Mouse (Mus musculus) spleen, postnatal 4 days (tissue): ENCODE results near the gene Sap18.
"Not testable (repeated sequence)": the region's sequence is repeated elsewhere in the genome, so short reads cannot be mapped to it uniquely, and the experiment has no call there.

Source experiments
- DNase-seq, 2 experiments: peaks; one replicate each; pipeline ENCODE4 v3.0.0; 2022; ENCODE audit warnings: low spot score in 2 of 2

Sap18 gene

DNA sequence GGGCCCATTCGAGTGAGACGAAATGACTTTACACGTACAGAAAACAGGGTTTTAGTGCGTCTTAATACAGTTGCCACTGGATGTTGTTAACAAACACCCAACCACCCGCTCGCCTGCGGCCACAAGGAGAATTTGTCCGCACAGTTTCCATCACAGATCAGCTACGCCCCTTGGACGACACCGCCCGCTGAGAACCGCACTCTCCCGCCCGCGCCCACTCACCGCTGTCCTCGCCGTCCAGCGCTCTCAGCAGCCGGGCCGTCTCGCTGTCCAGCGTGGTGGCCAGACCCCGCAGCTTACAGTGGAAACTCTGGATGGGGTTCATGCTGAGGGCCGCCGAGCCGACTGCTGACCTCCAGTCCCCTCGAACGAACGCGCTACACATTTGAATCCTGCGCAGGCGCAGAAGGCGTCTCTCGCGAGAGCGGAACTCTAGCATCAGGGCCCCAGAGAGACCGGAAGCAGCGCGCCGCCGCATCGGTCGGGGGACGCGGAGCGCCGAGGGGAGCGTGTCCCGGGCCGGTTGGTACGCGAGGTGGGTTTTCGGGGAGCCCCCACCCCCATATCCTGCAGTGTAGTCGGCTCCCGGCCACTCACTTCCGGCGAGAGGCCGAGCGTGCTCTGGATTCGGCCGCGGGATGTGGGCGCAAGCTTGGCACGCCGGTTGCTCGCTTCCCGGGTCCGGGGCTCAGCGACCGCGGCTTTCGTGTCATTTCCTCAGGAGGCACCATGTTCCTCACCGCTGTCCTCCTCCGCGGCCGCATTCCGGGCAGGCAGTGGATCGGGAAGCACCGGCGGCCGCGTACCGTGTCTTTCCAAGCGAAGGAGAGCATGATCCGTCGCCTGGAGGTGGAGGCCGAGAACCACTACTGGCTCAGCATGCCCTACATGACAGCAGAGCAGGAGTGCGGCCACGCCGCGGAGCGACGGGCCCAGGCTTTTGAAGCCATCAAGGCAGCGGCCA, 28.1 kb downstream of the Sap18 start, which contains the start of the genes Ska3 and Mrpl57:
TSS of gene Ska3 (minus strand) at position 398 of the 964 bp plus-strand sequence.
TSS of gene Mrpl57 (plus strand) at position 447 of the 964 bp plus-strand sequence.
- DNase-seq = peak; percentile 92 to 97

DNA sequence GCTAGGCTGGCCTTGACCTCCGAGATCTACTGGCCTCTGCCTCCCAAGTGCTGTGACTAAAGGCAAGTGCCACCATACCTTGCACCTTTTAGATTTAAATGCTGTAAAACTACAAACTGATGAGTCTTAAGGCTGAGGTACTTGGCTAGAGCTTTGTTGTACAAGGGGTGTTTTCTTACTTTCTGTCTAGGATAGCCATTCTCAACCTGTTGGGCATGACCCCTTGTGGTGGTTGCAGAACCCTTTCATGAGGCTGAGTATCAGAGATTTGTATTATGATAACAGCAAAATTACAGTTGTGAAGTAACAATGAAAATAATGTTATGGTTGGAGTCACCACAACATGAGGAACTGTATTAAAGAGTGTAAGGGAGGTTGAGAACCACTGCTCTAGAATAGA, 29.3 kb downstream of the Sap18 start:
- no peak for DNase-seq

DNA sequence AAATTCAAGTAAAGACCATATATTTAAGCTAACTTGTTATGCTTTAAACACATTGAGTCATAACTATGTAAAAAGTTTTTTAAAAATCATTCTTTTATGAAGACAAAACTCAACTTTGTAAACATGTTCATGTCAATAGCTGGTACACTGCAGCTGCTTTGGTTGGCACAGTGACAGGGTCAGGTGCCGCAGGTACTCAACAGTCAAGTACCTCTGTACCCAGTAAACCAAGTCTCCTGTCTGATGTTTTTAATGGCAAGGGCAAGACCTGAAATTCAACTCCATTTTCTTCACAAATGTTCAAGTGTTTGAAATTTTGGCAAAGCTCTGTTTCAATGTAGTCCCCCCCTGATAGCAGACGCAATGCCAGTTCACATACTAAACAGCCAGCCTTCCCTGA, 35.5 kb downstream of the Sap18 start:
- DNase-seq = no peak

DNA sequence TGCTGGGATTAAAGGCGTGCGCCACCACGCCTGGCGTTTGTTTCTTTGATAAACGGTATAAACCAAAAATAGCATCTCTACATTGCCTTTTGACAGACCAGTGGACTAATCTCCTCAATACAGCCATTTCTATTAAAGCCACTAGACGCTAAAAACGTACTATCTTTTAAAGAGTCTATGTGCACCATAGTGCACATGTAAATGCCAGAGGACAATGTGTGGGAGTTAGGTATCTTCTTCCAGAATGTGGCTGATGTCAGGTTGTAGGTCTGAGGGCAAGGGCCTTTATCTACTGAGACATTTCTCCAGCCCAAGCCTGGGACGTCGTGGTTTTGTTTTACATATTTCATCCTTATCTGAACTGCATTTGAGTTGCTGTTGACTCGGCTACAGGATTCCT, 37.2 kb downstream of the Sap18 start:
- DNase-seq = no peak

DNA sequence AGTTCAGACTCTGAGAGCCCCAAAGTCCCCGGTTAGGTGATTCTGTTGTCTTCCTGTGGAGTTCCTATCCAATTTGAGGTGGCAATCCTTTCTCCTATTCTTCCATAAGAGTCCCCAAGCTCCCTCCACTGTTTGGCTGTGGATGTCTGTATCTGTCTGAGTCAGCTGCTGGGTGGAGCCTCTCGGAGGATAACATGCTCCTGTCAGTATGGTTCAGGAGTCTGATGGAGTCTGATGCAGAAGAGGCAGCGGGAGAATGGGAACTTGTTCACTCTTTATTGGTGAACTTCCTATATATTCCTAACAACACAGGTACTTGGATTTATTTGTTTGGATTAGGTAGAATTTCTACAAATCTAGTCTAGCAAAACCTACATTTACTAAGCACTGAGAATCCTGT, 46.6 kb downstream of the Sap18 start:
- no peak for DNase-seq

DNA sequence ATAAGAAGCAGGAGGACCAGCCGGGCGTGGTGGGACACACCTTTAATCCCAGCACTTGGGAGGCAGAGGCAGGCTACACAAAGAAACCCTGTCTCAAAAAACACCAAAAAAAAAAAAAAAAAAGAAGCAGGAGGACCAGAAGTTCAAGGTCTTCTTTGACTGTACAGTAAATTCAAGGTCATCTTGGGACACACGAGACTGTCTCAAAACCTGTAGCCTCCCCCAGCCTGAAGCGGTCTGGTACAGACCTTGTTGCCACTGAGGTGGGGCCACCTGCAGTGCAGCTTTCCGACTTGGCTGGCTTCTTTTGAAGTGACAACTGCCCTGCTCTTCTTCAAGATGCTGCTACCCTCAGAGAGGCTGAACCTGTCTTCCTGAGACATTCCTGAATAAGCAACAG, 50.1 kb downstream of the Sap18 start:
- not testable (repeated sequence) for DNase-seq

DNA sequence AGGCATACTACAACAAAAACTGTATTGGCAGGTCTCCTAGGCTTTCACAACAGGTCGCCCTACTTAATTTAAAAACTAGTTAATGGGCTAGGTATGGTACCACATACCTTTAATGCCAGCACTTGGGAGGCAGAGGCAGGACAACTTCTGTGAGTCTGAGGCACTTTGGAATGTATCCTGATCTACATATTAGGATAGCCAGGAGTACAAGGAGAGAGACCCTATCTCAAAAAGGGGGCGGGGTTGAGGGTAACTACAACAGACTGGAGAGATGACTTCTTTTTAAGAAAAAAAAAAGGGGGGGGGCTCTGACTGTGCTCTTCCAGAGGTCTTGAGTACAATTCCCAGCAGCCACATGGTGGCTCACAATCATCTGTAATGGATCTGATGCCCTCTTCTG, 50.7 kb downstream of the Sap18 start:
- no peak for DNase-seq

DNA sequence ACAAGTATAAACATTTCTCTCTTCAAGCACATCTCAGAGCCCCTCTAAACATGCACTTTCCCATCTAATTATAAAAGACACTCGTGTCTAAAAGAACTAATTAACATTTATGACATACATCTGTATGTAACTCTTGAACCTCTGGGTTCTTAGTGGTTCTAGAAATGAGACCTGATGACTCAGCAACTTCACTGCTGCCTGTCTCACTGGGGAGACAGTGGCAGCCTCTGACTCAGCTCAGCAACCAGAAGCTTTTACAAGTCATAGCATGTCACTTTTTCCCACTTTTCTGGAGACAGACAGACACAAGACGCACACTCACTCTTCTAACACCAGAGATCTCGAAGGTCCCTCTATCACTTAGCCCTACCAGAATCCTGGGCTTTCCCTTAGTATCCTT, 52.4 kb downstream of the Sap18 start:
- DNase-seq = no peak

DNA sequence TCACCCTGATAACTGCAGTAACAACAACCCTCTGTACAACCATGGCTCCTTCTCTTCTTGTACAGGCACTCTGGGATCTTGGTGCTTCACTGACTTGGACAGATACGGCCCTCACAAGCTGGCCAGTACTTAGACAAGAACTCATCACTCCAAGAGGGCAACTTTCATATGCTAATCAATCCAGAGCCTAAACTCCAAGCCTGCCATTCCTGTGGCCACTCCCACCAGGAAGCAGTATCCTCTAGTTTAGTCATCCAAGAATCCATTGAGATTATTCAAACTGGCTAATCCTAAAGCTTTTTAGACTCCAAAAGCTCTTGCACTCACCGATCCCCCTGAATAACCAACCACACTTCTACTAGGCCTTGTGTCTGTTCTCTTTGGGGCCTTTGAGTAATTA, 55.0 kb downstream of the Sap18 start:
- DNase-seq = no peak

DNA sequence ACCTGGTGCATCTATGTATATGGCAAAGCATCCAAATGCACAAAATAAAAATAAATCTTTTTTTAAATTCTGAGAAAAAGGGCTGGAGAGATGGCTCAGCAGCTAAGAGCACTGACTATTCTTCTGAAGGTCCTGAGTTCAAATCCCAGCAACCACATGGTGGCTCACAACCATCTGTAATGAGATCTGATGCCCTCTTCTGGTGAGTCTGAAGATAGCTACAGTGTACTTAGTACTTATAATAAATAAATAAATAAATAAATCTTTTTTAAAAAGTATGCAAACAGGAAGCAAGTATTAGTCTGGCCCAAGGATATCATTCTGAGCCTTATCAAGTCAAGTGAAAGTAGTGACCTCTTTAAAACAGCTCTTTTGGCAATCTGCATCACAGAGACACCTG, 58.1 kb downstream of the Sap18 start:
- not testable (repeated sequence) for DNase-seq
